Mouse (Mus musculus): ENCODE data around the gene Cfl1. TPM values are rescaled to one million over a fixed set of nuclear protein-coding genes. Genes with fewer than 3 reads are reported as not detected.
A peak's percentile ranks its signal among the peaks of the same experiment; 100 is the strongest.

The Cfl1 gene
- 1,000 to 10,000 TPM; 2,749 to 2,812 TPM for polyA plus RNA-seq (2017; shearing (Covaris generic))

DNA sequence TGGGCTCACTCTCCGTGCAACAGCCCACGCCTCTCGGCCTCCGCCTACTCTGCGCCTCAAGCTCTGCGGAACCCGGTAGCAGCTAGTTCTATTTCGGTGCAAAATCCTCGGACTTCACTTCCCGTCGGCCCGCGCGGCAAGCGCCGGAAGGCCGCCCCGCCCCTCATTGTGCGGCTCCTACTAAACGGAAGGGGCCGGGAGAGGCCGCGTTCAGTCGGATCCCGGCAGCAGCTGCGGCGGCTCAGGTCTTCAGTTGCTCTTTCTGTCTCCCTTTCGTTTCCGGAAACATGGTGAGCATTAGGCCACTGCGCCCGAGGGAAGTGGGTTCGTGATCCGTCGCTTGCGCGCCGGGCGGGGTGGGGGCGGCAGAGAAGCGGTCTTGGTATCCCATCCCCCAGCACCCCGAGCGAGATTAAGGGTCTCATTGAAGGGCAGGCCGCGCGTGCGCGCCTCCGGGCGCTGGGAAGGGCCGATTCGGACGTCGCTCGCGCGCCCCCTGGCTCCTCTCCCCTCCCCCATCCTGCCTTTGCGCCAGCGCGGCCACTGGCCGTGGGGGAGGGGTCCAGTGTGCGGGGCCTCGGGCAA, at the start of gene Cfl1:
Cfl1 (plus strand) TSS at position 143 of the 585 bp plus-strand sequence.
- peak; percentile 41 for ATAC-seq

- ATAC-seq = no peak
These were observed 45.8 kb upstream of the Cfl1 start for GRCm38 (mm10) chr19:5444371-5444908.

DNA sequence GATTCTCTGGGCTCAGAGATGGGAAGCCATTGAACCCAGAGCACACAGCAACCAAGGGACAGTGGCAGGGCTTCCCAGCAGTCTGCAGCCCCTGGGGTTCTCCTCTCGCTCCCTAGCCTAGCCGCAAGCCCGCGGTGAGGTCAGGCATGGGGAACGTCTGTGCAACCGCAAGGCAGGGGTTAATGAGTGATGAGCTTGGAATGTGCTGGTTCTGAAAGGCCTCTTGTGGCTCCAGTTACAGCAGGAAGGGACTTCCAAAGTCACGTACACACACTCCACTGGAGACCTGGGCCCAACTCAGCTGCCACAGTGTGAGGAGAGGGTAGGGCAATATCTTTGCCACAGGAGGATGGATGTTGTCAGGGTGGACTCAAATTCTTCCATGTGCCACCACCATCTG, 45.3 kb upstream of the Cfl1 start:
- ATAC-seq = no peak

DNA sequence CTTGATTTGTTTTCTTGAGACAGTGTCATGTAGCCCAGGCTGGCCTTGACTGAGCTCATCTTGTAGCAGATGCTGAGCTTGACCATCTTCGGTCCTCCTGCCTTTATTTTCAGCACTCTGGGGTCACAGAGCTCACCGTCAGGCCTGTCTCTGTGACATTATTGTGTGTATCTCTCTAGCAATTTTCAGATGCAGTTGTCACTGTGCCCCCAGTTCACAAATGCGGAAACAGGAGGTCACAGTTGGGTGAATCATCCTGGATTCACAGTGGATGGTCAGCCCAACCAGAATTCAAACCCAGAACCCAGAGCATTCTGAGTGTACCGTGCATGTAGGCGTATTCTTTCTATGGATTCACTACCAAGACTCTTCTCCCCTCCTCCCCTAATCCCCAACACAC, 44.5 kb upstream of the Cfl1 start:
- no peak for ATAC-seq

DNA sequence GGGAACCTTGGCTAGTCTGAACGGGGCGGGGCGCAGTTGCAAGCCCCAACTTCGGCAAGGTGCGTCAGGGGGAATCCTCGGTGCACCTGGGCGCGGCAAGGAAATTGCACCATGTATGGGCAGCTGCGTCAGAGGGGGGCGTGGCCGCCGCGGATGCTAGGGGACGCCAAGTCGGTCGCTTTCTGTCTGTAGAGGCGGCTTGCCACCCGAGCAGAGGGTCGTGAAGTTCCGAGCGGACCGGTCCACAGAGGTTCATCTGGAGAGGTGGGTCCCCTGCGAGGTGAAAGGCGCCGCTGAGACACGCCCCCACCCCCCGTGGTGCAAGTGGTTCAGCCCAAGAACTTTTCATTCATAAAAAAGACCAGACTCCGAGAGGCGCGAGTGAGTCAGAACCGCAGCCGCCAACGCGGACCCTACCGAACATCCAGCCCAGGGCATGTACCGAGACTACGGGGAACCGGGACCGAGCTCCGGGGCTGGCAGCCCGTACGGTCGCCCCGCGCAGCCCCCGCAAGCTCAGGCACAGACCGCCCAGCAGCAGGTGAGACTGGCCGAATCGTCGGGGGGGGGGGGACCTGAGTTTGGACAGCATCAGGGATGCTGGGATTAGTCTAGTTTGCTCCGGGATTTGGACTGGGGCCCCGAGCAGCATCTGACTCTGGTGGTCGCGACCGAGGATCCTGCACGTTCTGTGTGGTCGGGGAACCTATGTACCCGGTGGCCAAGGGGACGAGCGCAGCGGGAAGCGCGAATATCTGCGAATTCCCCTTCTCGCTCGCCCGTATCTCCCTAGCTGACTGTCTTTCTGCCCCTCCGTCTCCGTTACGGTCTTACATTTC, 42.5 kb upstream of the Cfl1 start, which contains the start of gene Fosl1:
Fosl1 (plus strand) TSS at position 33 of the 839 bp plus-strand sequence.
- ATAC-seq = peak; percentile 94

GRCm38 (mm10) chr19:5448354-5449150, 41.7 kb upstream of the Cfl1 start:
- ATAC-seq = no peak

DNA sequence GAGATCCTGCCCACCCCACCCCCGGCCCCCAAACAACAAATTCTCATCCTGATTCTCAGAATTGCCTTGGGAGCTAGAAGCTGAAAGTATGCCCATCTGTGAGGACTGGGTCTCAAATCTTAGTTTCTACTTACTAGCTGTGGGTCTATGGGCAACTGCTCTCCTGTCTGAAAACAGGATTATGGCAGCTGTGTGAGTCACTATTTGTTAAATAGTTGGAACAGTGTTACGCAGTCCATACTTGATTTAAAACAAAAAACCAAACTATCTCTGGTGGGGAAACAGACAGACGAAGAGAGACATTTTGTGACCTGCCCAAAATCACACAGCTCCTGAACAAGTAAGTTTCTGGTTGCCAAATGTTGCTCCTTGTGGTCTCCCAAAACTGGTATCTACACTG, 40.6 kb upstream of the Cfl1 start:
- no peak for ATAC-seq

- no peak for ATAC-seq
These were observed 38.5 kb upstream of the Cfl1 start for GRCm38 (mm10) chr19:5451766-5452165.

GRCm38 (mm10) chr19:5455037-5455436, 35.2 kb upstream of the Cfl1 start:
- ATAC-seq = no peak

GRCm38 (mm10) chr19:5455568-5455967, 34.7 kb upstream of the Cfl1 start:
- no peak for ATAC-seq

DNA sequence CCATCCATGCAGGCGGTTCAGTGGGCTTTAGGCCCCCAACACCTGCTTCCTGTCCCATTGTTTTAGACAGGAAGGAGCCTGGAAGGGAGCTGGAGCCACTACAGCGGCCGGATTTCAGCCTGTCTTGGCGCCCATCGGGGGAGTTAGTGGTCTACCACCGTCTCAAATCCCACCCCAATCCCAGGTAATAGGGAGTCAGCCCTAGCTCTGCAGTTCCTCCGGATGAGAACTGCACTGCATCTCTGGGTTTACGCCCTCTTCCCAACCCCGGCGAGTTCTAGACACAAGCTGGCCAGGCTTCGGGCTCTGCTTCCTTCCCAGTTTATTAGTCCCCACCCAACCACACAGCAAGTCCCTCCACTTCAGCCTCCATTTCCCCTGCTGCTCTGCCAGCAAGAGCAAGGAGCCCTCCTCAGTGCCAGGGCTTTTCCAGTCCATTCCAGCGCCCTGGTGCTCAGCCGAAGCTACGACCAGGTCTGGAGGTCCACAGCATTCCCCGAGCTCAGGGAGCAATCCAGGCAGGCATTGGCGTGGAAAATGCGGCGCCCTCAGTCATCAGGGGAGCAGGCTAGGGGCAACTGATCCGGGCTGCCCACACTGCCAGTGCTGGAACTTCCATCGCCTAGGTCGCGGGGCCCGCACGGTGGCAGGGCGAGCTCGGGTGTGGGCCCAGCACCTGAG, 33.9 kb upstream of the Cfl1 start:
- no peak for ATAC-seq

DNA sequence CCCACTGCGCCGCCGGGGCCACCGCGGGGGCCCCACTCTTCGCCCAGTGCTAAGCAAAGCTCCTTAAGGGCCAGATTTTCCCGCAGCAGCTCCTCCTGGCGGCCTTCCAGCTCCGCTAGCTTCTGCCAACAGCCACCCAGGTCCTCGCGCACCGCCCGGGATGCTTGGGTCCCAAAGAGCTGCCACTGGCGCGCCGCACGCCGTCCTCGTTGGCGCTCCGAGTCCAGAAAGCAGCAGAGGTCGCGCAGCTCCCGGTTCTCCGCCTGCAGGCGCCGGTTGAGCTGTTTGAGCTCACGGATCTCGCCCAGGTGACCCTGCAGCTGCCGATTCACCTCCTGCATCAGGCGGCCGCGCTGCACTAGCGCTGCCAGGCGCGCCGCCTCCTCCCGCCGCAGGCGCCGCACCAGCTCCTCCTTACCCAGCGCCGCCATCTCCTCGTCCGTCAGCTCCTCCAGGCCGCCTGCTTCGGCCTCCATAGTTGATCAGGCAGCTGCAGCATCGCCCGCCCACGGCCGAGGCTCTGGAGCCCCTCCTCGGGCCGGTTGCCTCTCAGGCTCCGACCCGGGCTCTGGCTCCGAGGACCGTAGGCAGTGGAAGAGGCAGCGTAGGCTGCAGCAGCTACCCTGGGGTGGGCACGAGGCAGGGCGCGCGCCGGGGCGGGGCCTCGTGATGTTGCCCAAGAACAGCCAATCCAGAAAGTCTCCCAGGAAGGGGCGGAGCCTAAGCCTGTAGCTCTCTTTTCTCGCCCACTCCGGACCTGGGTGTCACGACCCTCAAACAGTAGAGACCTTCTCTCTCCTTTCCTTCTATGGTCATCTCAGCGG, 33.1 kb upstream of the Cfl1 start:
- ATAC-seq = peak; percentile 77

GRCm38 (mm10) chr19:5457746-5458442, 32.4 kb upstream of the Cfl1 start, which contains the start of gene Ccdc85b:
Ccdc85b (minus strand) TSS chr19:5457894.
- ATAC-seq = no peak

DNA sequence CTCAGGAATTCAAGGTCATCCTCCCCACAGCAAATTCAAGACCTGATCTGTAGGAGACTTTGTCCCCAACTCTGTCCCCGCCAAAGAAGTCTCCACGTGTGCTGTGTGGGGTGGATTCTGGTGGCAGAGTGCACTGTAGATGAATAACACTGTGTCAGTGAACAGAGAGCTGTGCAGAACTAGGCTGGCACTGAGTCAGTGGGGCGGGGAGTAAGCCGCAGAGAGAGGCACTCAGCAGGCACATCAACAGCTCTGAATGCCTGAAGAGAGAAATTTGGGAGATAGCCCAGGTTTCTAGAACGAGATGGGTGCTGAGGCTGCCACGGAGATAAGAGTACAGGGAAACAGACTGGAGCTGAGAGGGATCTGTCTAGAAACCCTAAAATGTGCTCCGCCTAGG, 31.2 kb upstream of the Cfl1 start:
- ATAC-seq = no peak

DNA sequence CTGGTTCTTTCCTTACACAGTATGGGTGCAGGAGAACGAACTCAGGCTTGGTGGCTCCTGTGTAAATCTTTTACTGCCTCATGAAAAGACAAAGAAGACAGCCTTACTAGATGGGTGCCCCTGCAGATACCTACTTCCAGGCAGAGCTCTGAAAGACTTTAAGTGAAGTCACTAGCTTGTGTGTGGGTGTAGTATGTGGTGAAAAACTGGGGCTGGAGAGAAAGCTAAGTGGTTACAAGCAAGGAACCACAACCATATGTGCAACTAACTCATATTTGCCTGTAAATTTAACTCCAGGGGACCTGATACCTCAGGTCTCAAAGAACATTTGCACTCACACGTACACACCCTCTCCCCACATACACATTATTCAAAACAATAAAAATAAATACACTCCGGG, 30.4 kb upstream of the Cfl1 start:
- ATAC-seq = no peak

- peak; percentile 72 for ATAC-seq
These were observed 29.8 kb upstream of the Cfl1 start, which contains the start of gene Fibp for GRCm38 (mm10) chr19:5460465-5460911. Fibp (plus strand) TSS chr19:5460615.

- no peak for ATAC-seq
These were observed 28.8 kb upstream of the Cfl1 start for GRCm38 (mm10) chr19:5461411-5461810.

- no peak for ATAC-seq
These were observed 27.0 kb upstream of the Cfl1 start for GRCm38 (mm10) chr19:5463212-5463611.

GRCm38 (mm10) chr19:5463791-5464562, 26.3 kb upstream of the Cfl1 start:
- no peak for ATAC-seq

DNA sequence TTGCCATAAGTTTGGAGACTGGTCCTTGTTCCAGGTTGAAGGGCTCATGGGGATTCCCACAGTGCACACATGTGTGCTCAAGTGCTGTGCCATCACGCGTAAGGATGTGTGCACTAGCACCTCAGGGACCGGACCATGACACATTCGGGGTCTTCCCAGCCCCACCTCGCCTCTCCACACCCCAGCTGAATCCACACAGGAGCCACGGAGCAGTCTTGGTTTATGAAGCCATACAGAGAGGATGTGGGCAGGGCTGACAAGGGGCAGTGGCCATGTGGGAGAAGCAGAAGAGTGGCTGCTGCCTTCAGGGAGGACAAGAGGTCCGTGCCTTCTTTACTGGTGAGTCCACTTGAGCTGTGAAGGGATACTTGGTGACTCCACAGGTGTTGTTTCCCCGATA, 25.2 kb upstream of the Cfl1 start:
- no peak for ATAC-seq

Data from activated CD4-positive, CD25-positive, alpha-beta regulatory T cell, adult 4 months (primary cell).